Mouse (Mus musculus) kidney, postnatal 36 days (tissue): ENCODE measurements around the gene Tanc2.

ENCODE experiments used
- DNase-seq, 2 experiments: peaks; one replicate each; pipeline ENCODE4 v3.0.0; 2021 to 2022; ENCODE audit warnings: mixed read lengths in 2 of 2

Gene Tanc2

DNA sequence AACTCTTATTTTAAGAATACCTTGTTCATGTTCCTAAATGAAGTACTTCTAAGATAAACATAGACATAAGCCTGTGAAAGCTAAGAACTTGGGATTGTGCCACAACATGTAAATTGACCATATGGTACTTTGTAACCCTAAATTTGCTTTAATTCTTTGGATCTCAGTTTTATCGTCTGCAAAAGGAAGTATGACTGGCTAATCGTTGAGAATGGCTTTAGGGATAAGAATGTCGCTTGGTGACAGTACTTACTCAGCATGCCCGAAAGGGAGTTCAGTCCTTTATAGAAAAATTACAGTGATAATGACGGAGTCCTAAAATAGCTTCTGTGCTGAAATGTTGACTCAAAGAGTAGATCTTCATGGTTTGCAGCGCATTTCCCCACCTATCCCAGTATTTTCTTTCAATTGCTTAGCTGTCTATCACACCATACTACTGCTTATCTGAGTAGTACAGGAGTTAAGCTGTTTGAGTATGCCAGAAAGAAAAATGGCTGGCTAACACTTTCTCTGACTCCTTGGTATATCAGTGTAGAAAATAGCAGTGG lies 246.6 kb downstream of the Tanc2 start:
- no peak for DNase-seq

DNA sequence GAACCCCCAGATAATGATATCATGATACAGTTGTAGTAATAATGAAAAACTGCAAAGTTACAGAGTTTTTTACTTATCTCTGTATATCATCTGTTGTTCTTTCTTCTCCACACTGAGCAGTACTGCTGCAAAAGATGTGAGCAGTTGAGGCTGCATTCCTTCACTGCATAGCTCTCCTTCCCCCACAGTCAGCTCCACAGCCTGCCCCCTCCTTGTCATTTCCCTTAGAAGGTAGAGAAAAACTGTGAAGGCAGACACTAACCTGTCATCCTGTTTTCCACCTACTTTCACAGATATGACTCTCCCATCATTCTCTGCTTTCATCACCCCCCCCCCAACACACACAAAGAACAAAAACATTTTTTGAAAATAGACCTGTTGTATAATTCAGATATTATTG lies 248.2 kb downstream of the Tanc2 start:
- DNase-seq, result no peak

DNA sequence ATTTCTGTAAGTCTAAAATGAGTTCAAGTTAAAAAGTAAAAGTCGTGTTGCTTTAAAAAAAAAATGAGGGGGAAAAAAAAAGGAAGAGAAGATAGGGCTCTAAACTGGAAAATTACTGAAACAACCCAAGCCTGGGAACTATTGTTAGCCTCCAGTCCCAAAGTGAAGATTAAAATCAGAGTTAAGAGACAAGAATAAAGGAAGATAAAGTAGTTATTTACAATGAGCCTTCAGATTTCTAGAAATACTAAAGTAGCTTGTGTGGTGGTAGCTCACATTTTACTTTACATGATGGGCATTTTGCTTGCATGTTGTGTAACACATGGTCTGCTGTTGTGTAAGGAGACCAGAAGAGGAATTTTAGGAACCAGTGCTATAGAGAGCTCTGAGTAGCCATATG lies 256.1 kb downstream of the Tanc2 start:
- no peak for DNase-seq

DNA sequence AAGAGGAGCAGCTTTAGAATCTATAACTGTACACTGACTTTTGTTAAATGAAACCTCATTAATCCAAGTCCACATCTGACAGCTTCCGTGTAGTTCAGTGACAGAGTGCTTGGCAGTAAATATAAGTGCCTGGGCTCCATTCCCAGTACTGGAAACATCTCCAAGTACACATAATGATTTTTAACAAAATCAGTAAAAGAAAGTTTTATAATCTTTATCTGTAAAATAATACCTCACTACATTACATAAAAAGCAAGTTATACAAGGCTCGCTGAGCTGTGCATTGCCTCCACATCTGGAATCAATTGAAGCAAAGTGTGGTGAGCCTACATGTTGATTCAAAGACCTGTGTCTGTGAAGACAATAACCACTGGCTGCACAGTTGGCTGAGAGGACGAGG lies 265.7 kb downstream of the Tanc2 start:
- DNase-seq, result no peak

DNA sequence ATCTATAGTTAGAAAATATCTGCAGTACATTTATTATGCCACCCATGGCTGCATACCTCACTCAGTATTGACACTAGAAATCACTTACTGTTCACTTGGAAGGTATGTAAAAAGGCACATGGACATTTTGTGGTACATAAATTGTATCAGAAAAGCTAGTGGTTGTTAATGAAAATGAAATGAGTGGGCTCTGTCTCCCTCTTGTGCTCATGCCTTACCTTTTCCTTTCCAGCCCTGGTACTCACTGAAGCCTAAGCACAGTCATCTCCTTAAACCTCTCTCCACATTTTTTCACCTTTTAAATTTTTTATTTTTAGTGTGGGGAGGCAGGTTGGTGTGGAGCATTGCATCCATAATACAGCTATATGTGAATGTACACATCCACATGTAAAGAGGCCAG lies 268.3 kb downstream of the Tanc2 start:
- no peak for DNase-seq

DNA sequence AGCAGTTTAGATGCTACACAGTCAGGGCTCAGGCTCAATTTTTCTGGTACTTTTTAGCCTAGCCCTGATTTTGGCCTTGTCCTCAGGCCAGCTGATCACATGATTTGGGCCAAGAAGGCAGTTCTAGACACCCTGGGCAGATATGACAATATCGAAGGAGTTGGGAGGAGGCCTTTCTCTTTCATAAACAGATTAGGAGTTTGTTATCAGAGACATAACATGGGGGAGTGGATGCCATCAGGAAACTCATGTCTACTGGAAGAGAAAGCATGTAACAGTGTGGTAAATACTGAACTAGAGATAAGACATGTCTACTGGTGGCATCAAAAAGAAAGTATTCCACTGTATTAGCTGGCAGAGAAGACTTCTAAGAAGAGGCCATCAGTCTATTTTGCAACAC lies 295.8 kb downstream of the Tanc2 start:
- DNase-seq, result no peak

DNA sequence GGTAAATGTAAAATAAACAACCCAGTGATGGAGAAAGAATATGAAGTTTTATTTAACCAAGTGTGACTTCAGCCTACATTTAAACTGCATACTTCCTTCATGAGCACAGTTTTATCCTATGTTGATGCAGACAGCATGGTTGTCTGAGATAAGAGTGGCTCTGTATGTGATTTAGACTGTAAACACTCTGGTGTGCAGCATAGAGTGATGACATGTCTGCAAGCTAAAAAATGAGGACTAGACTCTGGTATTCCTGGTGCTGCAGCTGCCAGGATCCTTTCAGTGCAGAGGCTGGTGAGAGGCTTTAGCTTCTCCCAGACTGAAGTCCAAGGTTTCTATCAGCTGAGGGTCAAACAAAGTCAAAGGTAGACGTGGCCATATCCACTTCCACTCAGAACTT lies 297.5 kb downstream of the Tanc2 start:
- DNase-seq, result no peak

DNA sequence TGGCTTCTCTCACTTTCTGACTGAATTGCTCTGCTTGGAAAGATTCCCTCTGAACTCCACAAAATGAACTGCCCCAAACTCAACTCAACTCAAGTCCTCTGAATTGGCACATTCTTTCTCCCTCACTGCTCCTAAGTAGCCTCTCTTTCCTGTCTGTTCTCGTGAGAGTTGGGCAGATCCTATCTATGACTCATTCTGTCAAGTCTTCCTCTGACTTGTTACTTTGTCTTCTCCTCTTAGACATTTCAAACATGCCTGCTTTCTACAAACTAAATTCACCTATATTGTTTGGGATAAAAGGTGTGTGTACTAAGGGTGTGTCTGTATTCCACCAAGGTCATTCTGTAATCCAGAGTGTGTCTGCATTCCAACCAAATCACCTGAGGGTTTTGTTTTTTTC lies 309.4 kb downstream of the Tanc2 start:
- DNase-seq, result no peak

DNA sequence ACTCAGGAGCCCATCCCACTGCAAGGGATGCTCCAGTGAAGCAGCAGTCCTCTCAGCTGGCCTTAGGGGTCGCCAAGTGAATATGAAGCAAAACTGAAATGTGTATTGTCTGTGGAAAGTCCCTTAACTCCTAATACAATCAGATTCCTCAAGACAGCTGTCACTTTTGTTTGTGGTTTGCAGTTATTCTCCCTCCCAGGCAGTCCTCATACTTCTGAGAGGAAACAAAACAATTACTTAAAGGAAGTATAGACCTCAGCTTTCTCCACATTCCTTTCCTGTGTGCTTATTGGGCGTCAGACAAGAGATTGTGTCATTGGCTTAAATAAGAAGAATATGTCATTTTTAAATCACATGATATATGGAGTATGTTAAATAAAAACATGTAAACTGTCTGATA lies 311.7 kb downstream of the Tanc2 start:
- no peak for DNase-seq

DNA sequence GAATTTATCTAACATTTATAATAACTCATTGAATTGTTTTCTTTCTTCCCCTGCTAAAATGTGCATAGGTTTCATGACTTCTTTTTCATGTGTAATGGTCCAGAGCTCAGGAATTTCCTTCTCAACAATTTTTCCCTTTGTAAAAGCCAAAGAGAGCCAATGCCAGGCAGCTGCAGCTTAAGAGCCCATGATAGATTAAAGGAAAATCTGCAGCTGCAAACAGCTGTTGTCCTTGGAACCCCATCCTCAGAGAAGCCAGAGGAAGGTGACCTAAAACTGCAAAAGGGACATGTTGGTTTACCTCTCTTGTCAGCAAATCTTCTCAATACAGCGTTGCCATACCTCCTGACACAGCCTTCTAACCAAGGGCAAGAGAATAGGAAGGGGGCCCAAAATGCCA lies 313.2 kb downstream of the Tanc2 start:
- no peak for DNase-seq

DNA sequence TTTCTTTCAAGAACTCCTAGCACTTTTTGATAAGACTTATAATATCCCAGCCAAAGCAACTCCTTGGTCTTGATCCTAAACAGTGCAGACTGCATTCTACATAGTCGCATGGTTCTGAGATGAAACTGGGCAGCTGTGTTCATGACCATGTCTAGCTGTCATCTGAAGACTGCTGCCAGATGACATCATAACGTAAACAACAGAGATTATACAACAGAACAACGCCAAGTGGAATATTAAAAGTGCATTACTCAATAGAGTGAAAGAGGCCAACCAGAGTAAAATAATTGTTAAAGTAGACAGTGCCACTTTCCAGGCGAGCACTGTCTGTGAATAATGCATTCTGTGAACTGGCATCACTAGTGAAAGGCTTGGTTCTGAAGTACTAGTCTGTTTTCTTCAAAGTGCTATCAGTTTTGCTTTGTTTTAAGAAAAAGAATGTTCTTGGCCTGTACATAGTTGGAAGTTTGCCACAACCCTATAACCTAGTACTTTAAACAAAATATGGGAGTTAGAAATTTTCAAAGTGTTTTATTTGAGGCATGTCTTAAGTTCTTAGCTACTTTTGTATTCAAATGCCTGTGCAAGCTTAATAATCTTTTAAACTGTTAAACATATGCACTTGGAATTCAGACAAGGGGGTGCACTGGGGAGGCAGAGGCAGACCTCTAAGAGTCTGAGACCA lies 315.9 kb downstream of the Tanc2 start:
- DNase-seq, result no peak

DNA sequence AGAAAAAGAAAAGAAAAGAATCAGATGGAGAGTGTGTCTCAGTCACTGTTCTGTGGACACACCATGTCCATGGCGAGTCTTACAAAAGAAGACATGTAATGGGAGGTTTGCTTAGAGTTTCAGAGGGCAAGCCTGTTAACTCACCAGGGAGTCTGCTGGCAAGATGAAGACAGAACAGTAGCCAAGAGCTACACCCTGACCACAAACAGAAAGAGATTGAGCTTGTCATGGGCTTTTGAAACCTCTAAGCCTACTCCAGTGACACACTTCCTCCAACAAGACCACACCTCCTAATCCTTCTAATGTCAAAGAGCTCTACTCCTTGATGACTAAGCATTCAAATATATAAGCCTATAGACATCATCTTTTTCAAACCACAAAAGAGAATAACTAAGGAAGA lies 317.6 kb downstream of the Tanc2 start:
- no peak for DNase-seq

DNA sequence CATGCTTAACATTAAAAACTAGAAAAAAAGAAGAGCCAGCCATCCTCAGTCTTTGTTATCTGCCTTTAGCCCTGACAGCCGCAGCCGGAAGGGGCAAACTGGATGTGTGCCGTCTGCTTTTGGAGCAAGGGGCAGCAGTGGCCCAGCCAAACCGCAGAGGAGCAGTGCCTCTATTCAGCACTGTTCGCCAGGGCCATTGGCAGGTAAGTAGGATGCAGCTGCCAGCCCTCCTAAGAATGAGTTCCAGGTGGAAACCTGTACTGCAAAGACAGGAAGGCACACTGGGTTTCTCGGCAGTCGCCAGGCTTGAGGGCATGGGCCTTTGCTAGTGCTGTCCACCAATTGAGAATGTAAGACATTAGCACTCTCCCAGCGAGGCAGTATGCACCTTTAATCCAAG lies 319.1 kb downstream of the Tanc2 start:
- DNase-seq, result no peak

DNA sequence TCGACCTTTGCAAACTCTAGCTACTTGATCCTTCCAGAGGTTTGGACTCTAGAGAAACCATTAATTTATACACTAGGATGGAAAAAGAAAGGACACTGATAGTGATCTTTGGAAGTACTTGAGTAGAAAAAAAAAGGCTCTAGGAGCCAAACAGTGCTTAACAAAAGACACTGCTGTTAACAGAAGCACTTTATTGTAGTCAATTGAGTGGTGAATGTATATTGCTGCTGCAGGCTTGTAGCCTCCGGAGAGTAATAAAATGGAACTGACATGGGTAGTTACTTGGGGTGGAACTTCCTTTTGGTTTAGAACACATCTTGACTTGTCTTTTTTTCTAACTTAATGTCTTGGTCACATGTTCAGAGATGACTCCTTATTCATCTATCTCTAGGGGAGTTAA lies 319.8 kb downstream of the Tanc2 start:
- no peak for DNase-seq

DNA sequence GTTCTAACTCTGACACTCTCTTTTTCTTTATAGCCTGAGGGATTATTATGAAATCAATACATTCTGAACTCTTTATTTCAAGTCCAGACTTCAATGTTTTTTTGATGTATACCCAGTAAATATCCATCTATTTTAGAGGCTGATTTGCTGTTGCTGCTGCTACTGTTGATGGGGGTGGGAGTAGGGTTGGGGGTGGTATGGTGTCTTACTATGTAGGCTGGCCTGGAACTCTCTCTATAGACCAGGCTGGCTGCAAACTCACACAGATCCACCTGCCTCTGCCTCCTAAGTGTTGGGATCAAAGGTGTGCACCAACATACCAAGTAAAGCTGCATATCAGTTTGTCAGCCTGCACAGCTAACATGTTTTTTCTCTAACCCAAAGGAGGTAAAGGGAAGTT lies 321.4 kb downstream of the Tanc2 start:
- no peak for DNase-seq

DNA sequence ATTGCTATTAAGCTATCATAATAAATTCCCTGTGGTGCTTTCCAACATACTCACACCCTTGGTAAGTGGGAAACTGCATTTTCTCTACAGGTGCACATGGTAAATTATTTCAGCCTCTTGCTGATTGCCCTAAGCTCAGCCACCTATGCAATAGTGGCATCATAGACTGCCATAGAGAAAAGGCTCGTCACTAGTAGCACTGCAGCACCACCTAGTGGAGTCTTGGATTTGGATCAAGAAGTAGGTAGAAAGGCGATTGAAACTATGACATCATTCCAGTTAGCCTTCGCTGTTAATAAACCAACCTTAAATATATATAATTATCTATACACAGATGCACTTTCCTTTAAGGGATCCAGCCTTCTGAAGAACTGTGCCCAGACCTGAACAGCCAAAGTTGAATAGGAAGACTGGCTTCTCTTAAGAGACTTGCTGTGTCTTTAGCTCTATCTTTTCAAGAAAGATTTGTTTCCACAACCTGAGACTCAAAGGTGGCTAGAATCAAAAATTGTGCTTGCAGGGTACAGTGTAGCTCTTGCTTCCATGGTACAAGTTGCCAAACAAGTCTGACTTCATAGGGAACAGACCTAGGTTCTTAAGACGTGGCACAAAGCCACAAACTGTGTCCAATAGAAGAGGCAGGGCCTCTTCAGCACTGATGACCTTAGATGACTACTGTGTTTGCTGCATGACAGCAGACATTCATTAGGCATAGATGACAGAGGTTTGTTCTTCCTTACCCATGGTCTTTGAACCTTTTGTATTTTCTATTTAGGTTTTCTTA lies 322.0 kb downstream of the Tanc2 start:
- DNase-seq, result peak; percentile 75 to 87

DNA sequence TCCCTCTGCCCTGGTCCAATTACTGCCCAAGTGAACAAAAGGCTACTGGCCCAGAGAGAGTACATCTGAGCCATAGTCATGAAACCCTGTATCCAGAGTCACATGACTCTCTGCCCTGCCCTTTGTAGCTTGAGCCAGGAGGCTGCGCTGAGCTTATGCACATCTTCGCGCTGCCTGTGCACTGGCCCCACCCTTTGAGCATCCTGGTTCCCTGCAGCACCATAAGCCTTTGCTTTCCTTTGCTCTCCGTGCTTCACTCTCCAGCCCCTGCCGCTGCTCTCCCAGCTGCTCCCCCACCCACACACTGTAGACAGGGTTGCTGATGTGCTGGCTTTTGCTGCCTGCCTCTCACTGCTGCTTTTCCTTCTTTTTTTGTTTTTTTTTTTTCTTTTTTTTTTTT lies 323.8 kb downstream of the Tanc2 start:
- no peak for DNase-seq

DNA sequence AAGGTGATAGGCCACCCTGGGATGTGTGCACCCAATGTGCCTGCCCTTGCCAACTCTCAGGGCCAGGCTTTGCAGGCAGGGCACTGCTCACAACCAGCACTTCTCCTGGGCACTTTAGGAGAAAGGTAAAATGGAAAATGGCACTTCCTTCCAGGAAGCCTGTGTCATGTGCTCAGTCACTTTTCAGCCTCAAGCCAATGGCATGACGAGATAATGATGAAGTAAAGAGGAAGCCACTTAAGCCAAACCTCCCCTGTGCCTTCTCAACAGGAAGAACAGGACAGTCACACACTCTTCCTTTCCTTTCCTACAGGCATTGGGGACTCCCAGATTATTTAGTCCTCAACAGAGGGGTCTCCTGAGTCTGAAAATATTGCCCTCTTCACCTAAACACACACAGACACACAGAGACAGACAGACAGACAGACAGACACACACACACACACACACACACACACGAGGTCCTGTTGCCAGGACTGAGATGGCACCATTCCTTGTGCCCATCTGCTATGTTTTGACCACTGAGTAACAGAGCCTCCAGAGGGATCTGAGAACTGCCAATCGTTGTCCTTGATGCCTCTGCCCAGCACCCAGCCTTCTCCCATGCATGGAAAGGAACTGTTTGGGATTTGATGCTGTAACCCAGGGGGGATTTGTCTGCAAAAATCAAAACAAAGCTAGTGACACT lies 330.5 kb downstream of the Tanc2 start:
- no peak for DNase-seq

DNA sequence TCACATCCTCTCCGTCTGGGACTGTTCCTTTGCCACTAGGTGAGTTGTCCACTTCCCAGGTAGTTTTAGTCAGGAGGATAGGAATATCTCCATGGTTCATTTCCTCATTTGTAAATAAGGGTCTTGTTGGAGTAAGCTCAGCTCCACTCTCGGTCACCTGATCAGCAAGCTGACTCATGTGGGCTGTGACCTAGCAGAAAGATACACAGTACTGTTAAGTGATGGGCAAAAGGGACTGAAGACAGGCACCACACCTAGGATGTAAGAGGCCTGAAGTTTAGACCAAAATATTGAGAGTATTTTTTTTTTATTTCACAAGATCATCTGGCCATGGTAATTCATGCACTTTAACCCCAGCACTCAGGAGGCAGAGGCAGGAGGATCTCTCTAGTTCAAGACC lies 331.1 kb downstream of the Tanc2 start:
- DNase-seq, result no peak

DNA sequence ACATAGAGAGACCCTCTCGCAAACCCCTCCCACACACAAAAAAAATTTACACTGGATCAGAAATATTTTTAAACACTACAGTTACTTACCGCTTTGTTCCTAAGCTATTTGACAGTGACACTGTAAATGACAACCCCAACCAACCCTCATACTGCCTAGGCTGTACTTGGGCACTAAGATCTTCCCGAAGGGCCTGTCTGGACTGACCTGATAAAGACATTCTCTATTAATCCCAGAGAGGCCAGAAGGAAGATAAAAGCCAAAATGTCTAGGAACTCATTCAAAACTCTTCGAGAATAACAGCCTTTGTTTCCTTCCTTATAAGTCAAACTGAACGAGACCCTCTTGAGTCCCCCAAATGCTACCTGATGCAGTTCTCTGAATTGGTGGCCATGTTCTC lies 331.5 kb downstream of the Tanc2 start:
- no peak for DNase-seq

DNA sequence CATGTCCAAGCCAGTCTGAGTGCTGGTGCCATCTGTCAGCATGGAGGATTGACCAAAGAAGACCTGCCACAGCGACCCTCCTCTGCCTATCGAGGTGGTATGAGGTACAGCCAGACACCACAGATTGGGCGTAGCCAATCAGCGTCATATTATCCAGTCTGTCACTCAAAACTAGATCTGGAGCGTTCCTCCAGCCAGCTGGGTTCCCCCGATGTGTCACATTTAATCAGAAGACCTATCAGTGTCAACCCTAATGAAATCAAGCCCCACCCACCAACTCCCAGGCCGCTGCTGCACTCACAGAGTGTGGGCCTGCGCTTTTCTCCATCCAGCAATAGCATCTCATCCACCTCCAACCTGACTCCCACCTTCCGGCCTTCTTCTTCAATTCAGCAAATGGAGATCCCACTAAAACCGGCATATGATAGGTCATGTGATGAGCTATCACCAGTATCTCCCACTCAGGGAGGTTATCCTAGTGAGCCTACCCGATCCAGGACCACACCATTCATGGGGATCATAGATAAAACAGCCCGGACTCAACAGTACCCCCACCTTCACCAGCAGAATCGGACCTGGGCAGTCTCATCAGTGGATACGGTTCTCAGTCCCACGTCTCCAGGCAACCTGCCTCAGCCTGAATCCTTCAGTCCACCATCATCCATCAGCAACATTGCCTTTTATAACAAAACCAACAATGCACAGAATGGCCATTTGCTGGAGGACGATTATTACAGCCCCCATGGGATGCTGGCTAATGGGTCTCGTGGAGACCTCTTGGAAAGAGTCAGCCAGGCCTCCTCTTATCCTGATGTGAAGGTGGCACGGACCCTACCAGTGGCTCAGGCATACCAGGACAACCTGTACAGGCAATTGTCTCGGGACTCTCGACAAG lies 333.2 kb downstream of the Tanc2 start:
- no peak for DNase-seq
